Mouse (Mus musculus): ENCODE results near the gene Arid3c. TPM values are rescaled to one million over a fixed set of nuclear protein-coding genes. Genes with fewer than 3 reads are reported as not detected.
"Not testable (repeated sequence)": the region's sequence is repeated elsewhere in the genome, so short reads cannot be mapped to it uniquely, and the experiment has no call there.

Arid3c gene
- polyA plus RNA-seq, 1 experiment = not detected

DNA sequence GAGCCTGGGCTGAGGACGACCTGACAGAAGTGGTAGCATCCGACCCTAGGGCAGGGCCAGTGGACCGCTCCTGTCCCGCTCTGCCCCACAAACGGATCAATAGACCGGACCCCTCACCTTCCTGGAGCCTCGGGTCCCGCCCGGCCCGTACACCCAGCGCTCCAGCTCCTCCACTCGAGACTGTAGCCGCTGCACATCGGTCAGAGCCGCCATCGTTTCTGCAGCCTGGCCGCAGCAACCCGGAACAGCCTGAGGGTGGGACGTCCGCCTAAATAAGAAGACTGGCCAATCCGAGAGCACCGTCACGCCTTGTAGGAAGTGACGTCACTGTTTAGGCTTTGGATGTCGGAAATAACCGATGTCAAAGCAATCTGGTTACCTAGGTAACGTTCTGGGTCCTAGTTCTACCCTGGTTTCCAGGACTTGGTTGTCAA lies 8.0 kb downstream of the Arid3c start, which contains the start of gene Dctn3:
Gene Dctn3 (minus strand): TSS at position 253 of the 434 bp plus-strand sequence.
- H3K4me1 ChIP-seq (ENCODE audit: control insufficient read depth, insufficient read depth, insufficient read length, low read length) = peaks cover 7% of the 10 kb centered on the region; the same call in 1 of the 2 replicates
- no peak within 1 kb of the TSS for H3K27ac ChIP-seq (replicated peaks; ENCODE audit: low read depth, low read length)
- peak within 1 kb of the TSS; percentile 94 for H3K4me3 ChIP-seq (ENCODE audit: insufficient read depth, low read depth, low read length)

- Histone ChIP-seq H3K4me1 (ENCODE audit: control insufficient read depth, insufficient read depth, insufficient read length, low read length) (peaks cover 4% of the 10 kb centered on the region), H3K4me3 (ENCODE audit: insufficient read depth, low read depth, low read length) (no peak overlapping the region), H3K27ac (replicated peaks; ENCODE audit: low read depth, low read length) (no peak overlapping the region)
These were observed 14.1 kb downstream of the Arid3c start for GRCm38 (mm10) chr4:41716834-41717233.

GRCm38 (mm10) chr4:41715596-41715995 lies 15.3 kb downstream of the Arid3c start:
- no peak overlapping the region for H3K4me3 ChIP-seq (ENCODE audit: insufficient read depth, low read depth, low read length)

DNA sequence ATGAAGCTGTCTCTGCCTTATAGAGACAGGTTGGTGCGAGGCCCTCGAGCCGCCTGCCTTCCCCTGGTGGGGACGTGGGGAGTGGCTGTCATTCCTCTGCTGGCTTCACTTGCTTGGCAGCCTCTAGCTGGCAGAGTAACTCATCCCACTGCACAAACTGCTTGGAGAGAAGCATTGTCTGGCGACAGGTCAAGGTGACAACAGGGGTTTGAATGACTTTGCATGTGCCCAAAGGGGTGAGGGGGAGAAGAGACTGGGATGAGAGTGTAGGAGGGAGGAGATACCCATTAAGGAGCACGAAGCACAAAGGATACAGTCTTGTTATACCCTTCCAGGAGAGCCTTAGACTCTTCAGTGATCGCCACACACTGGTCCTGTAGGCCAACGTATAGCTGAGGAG lies 15.9 kb downstream of the Arid3c start:
- H3K4me1 ChIP-seq (ENCODE audit: control insufficient read depth, insufficient read depth, insufficient read length, low read length) = peaks cover 4% of the 10 kb centered on the region
- no peak overlapping the region for H3K27ac ChIP-seq (replicated peaks; ENCODE audit: low read depth, low read length)
- no peak overlapping the region for H3K4me3 ChIP-seq (ENCODE audit: insufficient read depth, low read depth, low read length)

More at GRCm38 (mm10) chr4:41715596-41715995, 15.3 kb downstream of the Arid3c start:
- H3K27ac ChIP-seq (replicated peaks; ENCODE audit: low read depth, low read length) = no peak overlapping the region
- peaks cover 4% of the 10 kb centered on the region for H3K4me1 ChIP-seq (ENCODE audit: control insufficient read depth, insufficient read depth, insufficient read length, low read length)

DNA sequence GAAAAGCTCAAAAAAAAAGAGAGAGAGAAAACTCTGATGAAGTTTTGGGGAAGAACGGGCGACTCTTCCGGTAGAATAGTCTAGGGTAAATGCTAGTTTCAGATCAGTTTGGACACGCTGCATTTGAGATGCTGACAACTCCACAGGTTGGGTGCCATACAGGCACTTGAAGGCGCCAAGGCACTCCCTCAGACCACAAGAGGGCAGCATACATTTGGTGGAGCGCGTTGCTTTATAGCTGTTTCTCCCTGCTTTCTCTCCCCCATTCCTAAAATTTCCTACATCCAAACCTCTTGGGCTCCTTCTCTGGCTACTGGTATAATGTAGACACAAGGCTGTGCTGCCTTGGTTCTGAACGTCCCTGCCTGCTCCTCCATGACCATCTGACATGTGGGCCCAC lies 16.7 kb downstream of the Arid3c start:
- Histone ChIP-seq H3K4me1 (ENCODE audit: control insufficient read depth, insufficient read depth, insufficient read length, low read length) (peaks cover 4% of the 10 kb centered on the region), H3K27ac (replicated peaks; ENCODE audit: low read depth, low read length) (no peak overlapping the region), H3K4me3 (ENCODE audit: insufficient read depth, low read depth, low read length) (no peak overlapping the region)

- H3K27ac ChIP-seq (replicated peaks; ENCODE audit: low read depth, low read length) = peak within 1 kb of the TSS; percentile 74
- H3K4me1 ChIP-seq (ENCODE audit: control insufficient read depth, insufficient read depth, insufficient read length, low read length) = peaks cover 4% of the 10 kb centered on the region
- peak within 1 kb of the TSS; percentile 96 for H3K4me3 ChIP-seq (ENCODE audit: insufficient read depth, low read depth, low read length)
These were observed 17.5 kb downstream of the Arid3c start, which contains the start of gene Rpp25l for GRCm38 (mm10) chr4:41713197-41714067. Gene Rpp25l, minus strand, starts transcription at chr4:41713534.

DNA sequence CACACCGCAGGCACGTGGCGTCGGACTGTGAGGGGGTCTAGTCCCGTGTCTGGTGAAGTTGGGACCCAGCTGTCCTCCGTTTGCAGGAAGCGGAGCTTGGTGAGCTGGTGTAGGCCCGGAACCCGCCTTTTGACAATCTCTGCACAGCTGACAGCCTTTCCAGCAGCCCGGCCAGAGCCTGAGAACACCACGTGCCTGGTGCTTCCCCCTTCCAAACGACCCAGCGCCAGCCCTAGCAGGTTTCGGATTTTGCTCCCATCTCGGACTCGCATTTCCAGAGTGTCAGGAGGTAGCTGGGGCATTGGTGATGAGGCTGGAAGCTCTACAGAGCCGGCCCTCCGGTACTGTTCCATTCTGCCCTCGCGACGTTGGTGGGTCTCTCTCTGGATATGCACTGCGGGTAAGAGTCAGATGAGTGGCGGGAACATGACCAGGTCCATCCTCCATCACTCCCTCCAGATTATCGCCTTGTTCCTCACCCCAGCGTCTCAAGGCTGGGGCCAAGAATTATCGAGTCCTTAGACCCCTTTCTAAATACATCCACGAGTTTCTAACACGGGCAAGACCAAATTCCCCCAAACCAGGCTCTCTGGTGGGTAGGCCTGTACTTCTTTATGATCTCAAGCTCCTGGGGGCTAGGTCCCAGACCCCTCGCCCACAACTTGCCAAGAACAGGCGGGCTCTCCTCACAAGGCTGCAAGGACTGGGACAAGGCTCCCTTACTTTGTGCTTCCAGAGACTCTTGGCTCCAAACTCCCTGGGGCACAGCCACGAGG lies 18.3 kb downstream of the Arid3c start:
- peak overlapping the region; percentile 74; the same call in 1 of the 2 replicates for H3K27ac ChIP-seq (replicated peaks; ENCODE audit: low read depth, low read length)
- H3K4me3 ChIP-seq (ENCODE audit: insufficient read depth, low read depth, low read length) = peak overlapping the region; percentile 96
- peaks cover 4% of the 10 kb centered on the region for H3K4me1 ChIP-seq (ENCODE audit: control insufficient read depth, insufficient read depth, insufficient read length, low read length)

DNA sequence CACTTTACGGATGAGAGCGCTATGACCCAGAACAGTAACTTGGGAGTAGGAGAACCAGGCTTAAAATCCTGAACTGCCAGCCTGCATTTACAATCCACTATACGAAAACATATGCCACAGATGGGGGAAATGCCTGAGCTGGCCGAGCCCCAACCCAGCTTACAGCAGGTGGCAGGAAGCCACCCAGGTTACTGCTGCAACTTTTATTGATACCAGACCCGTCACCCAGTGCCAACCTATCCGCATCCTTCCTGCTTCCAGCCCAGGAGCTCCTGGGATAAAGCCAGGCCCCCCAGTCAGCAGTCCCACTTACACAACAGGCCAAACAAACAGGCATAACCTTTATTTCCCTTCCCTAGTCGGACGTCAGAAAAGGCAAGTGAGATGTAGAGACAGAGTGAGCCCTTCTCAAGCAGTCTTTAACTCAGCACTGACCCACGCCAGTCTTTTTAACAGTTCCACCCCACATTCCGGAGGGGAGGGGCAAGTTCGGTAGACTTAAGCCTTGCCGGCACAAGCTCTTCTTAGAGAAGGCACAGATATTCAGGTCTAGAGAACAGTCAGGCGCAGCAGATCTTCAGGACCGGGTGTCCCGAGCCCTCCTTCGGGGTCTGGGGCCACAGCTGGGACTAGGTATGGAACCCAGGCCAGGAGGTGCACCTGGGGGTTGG lies 19.1 kb downstream of the Arid3c start:
- Histone ChIP-seq H3K4me1 (ENCODE audit: control insufficient read depth, insufficient read depth, insufficient read length, low read length) (peaks cover 4% of the 10 kb centered on the region), H3K27ac (replicated peaks; ENCODE audit: low read depth, low read length) (no peak overlapping the region), H3K4me3 (ENCODE audit: insufficient read depth, low read depth, low read length) (peak overlapping the region; percentile 96)

- H3K4me3 ChIP-seq (ENCODE audit: insufficient read depth, low read depth, low read length) = no peak overlapping the region
- no peak overlapping the region for H3K27ac ChIP-seq (replicated peaks; ENCODE audit: low read depth, low read length)
- peaks cover 4% of the 10 kb centered on the region for H3K4me1 ChIP-seq (ENCODE audit: control insufficient read depth, insufficient read depth, insufficient read length, low read length)
These were observed 20.7 kb downstream of the Arid3c start for GRCm38 (mm10) chr4:41710229-41710628.

- Histone ChIP-seq H3K4me3 (ENCODE audit: insufficient read depth, low read depth, low read length) (no peak overlapping the region), H3K27ac (replicated peaks; ENCODE audit: low read depth, low read length) (no peak overlapping the region), H3K4me1 (ENCODE audit: control insufficient read depth, insufficient read depth, insufficient read length, low read length) (peaks cover 4% of the 10 kb centered on the region)
These were observed 22.7 kb downstream of the Arid3c start for GRCm38 (mm10) chr4:41708192-41708745.

- Histone ChIP-seq H3K27ac (replicated peaks; ENCODE audit: low read depth, low read length) (no peak overlapping the region), H3K4me3 (ENCODE audit: insufficient read depth, low read depth, low read length) (no peak overlapping the region), H3K4me1 (ENCODE audit: control insufficient read depth, insufficient read depth, insufficient read length, low read length) (no peaks in the 10 kb centered on the region; the same call in 1 of the 2 replicates)
These were observed 23.9 kb downstream of the Arid3c start for GRCm38 (mm10) chr4:41707011-41707535.

- Histone ChIP-seq H3K4me1 (ENCODE audit: control insufficient read depth, insufficient read depth, insufficient read length, low read length) (no peaks in the 10 kb centered on the region), H3K4me3 (ENCODE audit: insufficient read depth, low read depth, low read length) (no peak overlapping the region), H3K27ac (replicated peaks; ENCODE audit: low read depth, low read length) (no peak overlapping the region)
These were observed 24.8 kb downstream of the Arid3c start for GRCm38 (mm10) chr4:41705922-41706754.

DNA sequence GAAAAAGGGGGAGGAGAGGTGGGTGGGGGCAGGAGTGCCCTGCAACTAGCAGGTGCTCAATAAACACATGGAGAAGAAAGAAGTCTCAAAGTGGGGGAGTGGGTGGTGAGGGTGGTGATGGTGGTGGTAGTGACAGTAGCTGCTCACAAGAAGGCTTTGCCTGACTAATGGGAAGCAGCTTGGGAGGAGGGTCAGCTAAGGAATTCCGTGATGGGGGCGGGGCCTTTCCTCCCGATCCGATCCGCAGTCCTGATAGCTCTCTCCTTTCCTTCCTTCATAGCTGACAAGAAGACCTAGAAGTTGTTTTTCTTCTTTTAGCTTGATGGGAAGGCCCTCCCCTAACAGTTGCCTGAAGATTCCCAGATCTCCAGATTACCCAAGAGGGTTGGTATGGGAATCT lies 26.3 kb downstream of the Arid3c start:
- Histone ChIP-seq H3K4me1 (ENCODE audit: control insufficient read depth, insufficient read depth, insufficient read length, low read length) (no peaks in the 10 kb centered on the region), H3K4me3 (ENCODE audit: insufficient read depth, low read depth, low read length) (no peak overlapping the region), H3K27ac (replicated peaks; ENCODE audit: low read depth, low read length) (no peak overlapping the region)

- H3K4me3 ChIP-seq (ENCODE audit: insufficient read depth, low read depth, low read length); H3K4me1 ChIP-seq (ENCODE audit: control insufficient read depth, insufficient read depth, insufficient read length, low read length); H3K27ac ChIP-seq (replicated peaks; ENCODE audit: low read depth, low read length): not testable (repeated sequence)
These were observed 28.7 kb downstream of the Arid3c start for GRCm38 (mm10) chr4:41702226-41702625.
